Mouse (Mus musculus): ENCODE data around the gene Tcte1. TPM values are rescaled to one million over a fixed set of nuclear protein-coding genes. Genes with fewer than 3 reads are reported as not detected.

The Tcte1 gene
- total and polyA plus RNA-seq, 2 experiments from 2014 or later: 1.2 to 4.2 TPM

DNA sequence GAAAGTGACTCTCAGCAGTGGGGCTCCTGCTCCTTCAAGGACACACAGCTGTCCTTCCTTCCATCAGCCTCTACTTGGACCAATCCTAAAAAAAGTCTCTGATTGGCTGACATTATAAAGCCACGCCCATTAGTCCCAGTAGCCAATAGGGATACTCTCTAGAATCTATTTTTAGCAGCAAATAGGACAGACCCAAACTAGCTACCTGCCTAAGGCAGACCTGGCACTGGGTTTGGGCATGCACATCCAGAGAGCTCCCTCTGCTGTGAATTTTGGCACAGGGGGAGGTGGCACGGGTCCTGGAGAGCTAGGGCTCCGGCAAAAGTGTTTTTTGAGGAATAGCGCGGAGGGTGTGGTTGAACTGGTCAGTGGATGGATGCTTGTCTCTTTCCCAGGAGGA lies 3.3 kb downstream of the Tcte1 start:
- H3K4me1 ChIP-seq (ENCODE audit: insufficient read depth, low read length): peaks cover 5% of the 10 kb centered on the region; the same call in 1 of the 2 replicates
- 0 out of 2 replicates have a peak, but pooled peaks have one; percentile 12 for TF ChIP-seq CTCF (IDR thresholded peaks at IDR 0.05)
- DNase-seq (ENCODE audit: low spot score): peak; percentile 76
- H3K27me3 ChIP-seq (ENCODE audit: insufficient read depth, low read length): peaks cover 8% of the 10 kb centered on the region; the same call in 1 of the 2 replicates
- no peak overlapping the region for H3K4me2 ChIP-seq (ENCODE audit: low read depth, low read length, poor library complexity, severe bottlenecking)
- 0 out of 2 replicates have a peak, but pooled peaks have one; percentile 18 for ATAC-seq (ENCODE audit: low FRiP score)
- H3K9ac ChIP-seq (replicated peaks; ENCODE audit: low read length, poor library complexity, severe bottlenecking): no peak overlapping the region
- no peaks in the 10 kb centered on the region for H3K36me3 ChIP-seq (ENCODE audit: insufficient read depth, low read length)
- H3K27ac ChIP-seq (ENCODE audit: low read depth, low read length): no peak overlapping the region
- 17% methylated on average over 5 of the region's 5 CpGs for WGBS
- no peaks in the 10 kb centered on the region for H3K9me3 ChIP-seq (ENCODE audit: low read length)
- no peak overlapping the region for H3K4me3 ChIP-seq (ENCODE audit: low read depth, low read length)

GRCm38 (mm10) chr17:45530346-45530782 lies 7.1 kb downstream of the Tcte1 start:
- no peaks in the 10 kb centered on the region for H3K36me3 ChIP-seq (ENCODE audit: insufficient read depth, low read length)
- H3K9me3 ChIP-seq (ENCODE audit: low read length): no peaks in the 10 kb centered on the region
- no peak overlapping the region for H3K27ac ChIP-seq (ENCODE audit: low read depth, low read length)
- TF ChIP-seq CTCF (IDR thresholded peaks at IDR 0.05): 0 out of 2 replicates have a peak, but pooled peaks have one; percentile 13
- H3K27me3 ChIP-seq (ENCODE audit: insufficient read depth, low read length): peaks cover 8% of the 10 kb centered on the region; the same call in 1 of the 2 replicates
- no peak overlapping the region for H3K9ac ChIP-seq (replicated peaks; ENCODE audit: low read length, poor library complexity, severe bottlenecking)
- no peak overlapping the region for H3K4me3 ChIP-seq (ENCODE audit: low read depth, low read length)
- no peak overlapping the region for H3K4me2 ChIP-seq (ENCODE audit: low read depth, low read length, poor library complexity, severe bottlenecking)
- H3K4me1 ChIP-seq (ENCODE audit: insufficient read depth, low read length): no peaks in the 10 kb centered on the region
- WGBS: 43% methylated on average over 13 of the region's 13 CpGs
- ATAC-seq (ENCODE audit: low FRiP score) (peak; percentile 32; the same call in 1 of the 2 replicates), DNase-seq (ENCODE audit: low spot score) (peak; percentile 84)

DNA sequence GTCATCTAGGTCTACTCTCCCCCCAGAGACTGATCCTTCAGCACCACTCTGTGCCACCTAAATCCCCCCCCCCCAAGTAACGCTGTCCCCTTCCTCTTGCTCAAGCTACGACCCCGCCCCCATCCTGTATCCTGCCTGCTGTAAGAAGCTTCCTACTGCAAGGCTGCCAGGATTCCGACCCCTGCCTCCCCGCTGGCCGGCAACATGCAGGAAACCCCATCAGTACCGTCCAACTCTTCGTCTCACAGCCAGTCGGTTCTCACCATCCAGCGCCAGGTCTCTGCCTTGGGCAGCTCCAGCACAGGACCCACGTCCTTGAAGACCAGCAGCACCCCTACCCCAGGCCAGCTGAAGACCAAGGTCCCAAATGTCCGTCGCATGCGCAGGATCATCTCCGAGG lies 9.7 kb downstream of the Tcte1 start:
- no peak for TF ChIP-seq CTCF (IDR thresholded peaks at IDR 0.05)
- Histone ChIP-seq H3K36me3 (ENCODE audit: insufficient read depth, low read length) (no peaks in the 10 kb centered on the region), H3K4me2 (ENCODE audit: low read depth, low read length, poor library complexity, severe bottlenecking) (no peak overlapping the region), H3K9ac (replicated peaks; ENCODE audit: low read length, poor library complexity, severe bottlenecking) (no peak overlapping the region), H3K27me3 (ENCODE audit: insufficient read depth, low read length) (peaks cover 14% of the 10 kb centered on the region; the same call in 1 of the 2 replicates), H3K27ac (ENCODE audit: low read depth, low read length) (no peak overlapping the region), H3K4me1 (ENCODE audit: insufficient read depth, low read length) (no peaks in the 10 kb centered on the region), H3K4me3 (ENCODE audit: low read depth, low read length) (no peak overlapping the region), H3K9me3 (ENCODE audit: low read length) (no peaks in the 10 kb centered on the region)
- ATAC-seq (ENCODE audit: low FRiP score) (no peak), DNase-seq (ENCODE audit: low spot score) (no peak)
- WGBS: 61% methylated on average over 15 of the region's 15 CpGs

GRCm38 (mm10) chr17:45536264-45536663 lies 13.0 kb downstream of the Tcte1 start:
- no peak overlapping the region for H3K27ac ChIP-seq (ENCODE audit: low read depth, low read length)

GRCm38 (mm10) chr17:45538394-45538793 lies 15.2 kb downstream of the Tcte1 start:
- Histone ChIP-seq H3K36me3 (ENCODE audit: insufficient read depth, low read length) (no peaks in the 10 kb centered on the region), H3K4me1 (ENCODE audit: insufficient read depth, low read length) (no peaks in the 10 kb centered on the region), H3K27me3 (ENCODE audit: insufficient read depth, low read length) (peaks cover 10% of the 10 kb centered on the region; the same call in 1 of the 2 replicates), H3K9me3 (ENCODE audit: low read length) (no peaks in the 10 kb centered on the region), H3K27ac (ENCODE audit: low read depth, low read length) (no peak overlapping the region), H3K9ac (replicated peaks; ENCODE audit: low read length, poor library complexity, severe bottlenecking) (no peak overlapping the region), H3K4me3 (ENCODE audit: low read depth, low read length) (no peak overlapping the region), H3K4me2 (ENCODE audit: low read depth, low read length, poor library complexity, severe bottlenecking) (no peak overlapping the region)
- DNase-seq (ENCODE audit: low spot score) (no peak), ATAC-seq (ENCODE audit: low FRiP score) (no peak)
- 67% methylated on average over 4 of the region's 4 CpGs for WGBS
- no peak for TF ChIP-seq CTCF (IDR thresholded peaks at IDR 0.05)

More at GRCm38 (mm10) chr17:45536264-45536663, 13.0 kb downstream of the Tcte1 start:
- no peaks in the 10 kb centered on the region for H3K4me1 ChIP-seq (ENCODE audit: insufficient read depth, low read length)
- WGBS: 16% methylated on average over 5 of the region's 5 CpGs
- peaks cover 14% of the 10 kb centered on the region; the same call in 1 of the 2 replicates for H3K27me3 ChIP-seq (ENCODE audit: insufficient read depth, low read length)
- no peak overlapping the region for H3K9ac ChIP-seq (replicated peaks; ENCODE audit: low read length, poor library complexity, severe bottlenecking)
- H3K9me3 ChIP-seq (ENCODE audit: low read length): no peaks in the 10 kb centered on the region
- no peak overlapping the region for H3K4me3 ChIP-seq (ENCODE audit: low read depth, low read length)
- no peaks in the 10 kb centered on the region for H3K36me3 ChIP-seq (ENCODE audit: insufficient read depth, low read length)
- no peak for DNase-seq (ENCODE audit: low spot score)
- H3K4me2 ChIP-seq (ENCODE audit: low read depth, low read length, poor library complexity, severe bottlenecking): no peak overlapping the region
- ATAC-seq (ENCODE audit: low FRiP score): no peak
- no peak for TF ChIP-seq CTCF (IDR thresholded peaks at IDR 0.05)

- Histone ChIP-seq H3K9ac (replicated peaks; ENCODE audit: low read length, poor library complexity, severe bottlenecking) (no peak overlapping the region), H3K36me3 (ENCODE audit: insufficient read depth, low read length) (peaks cover 3% of the 10 kb centered on the region; the same call in 1 of the 2 replicates), H3K27me3 (ENCODE audit: insufficient read depth, low read length) (peaks cover 10% of the 10 kb centered on the region; the same call in 1 of the 2 replicates), H3K9me3 (ENCODE audit: low read length) (no peaks in the 10 kb centered on the region), H3K4me2 (ENCODE audit: low read depth, low read length, poor library complexity, severe bottlenecking) (no peak overlapping the region), H3K27ac (ENCODE audit: low read depth, low read length) (no peak overlapping the region), H3K4me1 (ENCODE audit: insufficient read depth, low read length) (no peaks in the 10 kb centered on the region), H3K4me3 (ENCODE audit: low read depth, low read length) (no peak overlapping the region)
- no peak for TF ChIP-seq CTCF (IDR thresholded peaks at IDR 0.05)
- ATAC-seq (ENCODE audit: low FRiP score): no peak
- no peak for DNase-seq (ENCODE audit: low spot score)
- WGBS: 83% methylated on average over 21 of the region's 21 CpGs
These were observed 16.4 kb downstream of the Tcte1 start for GRCm38 (mm10) chr17:45539664-45540063.

All from midbrain, postnatal 0 days (tissue).